Mouse (Mus musculus): ENCODE measurements around the gene Rcc1.
A peak's percentile ranks its signal among the peaks of the same experiment; 100 is the strongest.

The Rcc1 gene

GRCm38 (mm10) chr4:132353481-132353885 is at the start of gene Rcc1:
Gene Rcc1 (minus strand): TSS chr4:132353605.
- DNase-seq (ENCODE audit: extremely low read depth, low read depth) = peak; percentile 90

- no peak for DNase-seq (ENCODE audit: extremely low read depth, low read depth)
Measured at GRCm38 (mm10) chr4:132401016-132401415, 47.6 kb upstream of the Rcc1 start.

GRCm38 (mm10) chr4:132398863-132399262 is 45.5 kb upstream of the Rcc1 start:
- no peak for DNase-seq (ENCODE audit: extremely low read depth, low read depth)

GRCm38 (mm10) chr4:132398045-132398774 is 44.8 kb upstream of the Rcc1 start:
- peak; percentile 72 for DNase-seq (ENCODE audit: extremely low read depth, low read depth)

- DNase-seq (ENCODE audit: extremely low read depth, low read depth) = no peak
Measured at GRCm38 (mm10) chr4:132397120-132397519, 43.7 kb upstream of the Rcc1 start.

GRCm38 (mm10) chr4:132396251-132396650 is 42.8 kb upstream of the Rcc1 start:
- DNase-seq (ENCODE audit: extremely low read depth, low read depth) = no peak

GRCm38 (mm10) chr4:132391063-132391740 is 37.8 kb upstream of the Rcc1 start:
- peak; percentile 94 for DNase-seq (ENCODE audit: extremely low read depth, low read depth)

- DNase-seq (ENCODE audit: extremely low read depth, low read depth) = no peak
Measured at GRCm38 (mm10) chr4:132389302-132389701, 35.9 kb upstream of the Rcc1 start.

- no peak for DNase-seq (ENCODE audit: extremely low read depth, low read depth)
Measured at GRCm38 (mm10) chr4:132387617-132388016, 34.2 kb upstream of the Rcc1 start.

GRCm38 (mm10) chr4:132386846-132387245 is 33.4 kb upstream of the Rcc1 start:
- no peak for DNase-seq (ENCODE audit: extremely low read depth, low read depth)

- DNase-seq (ENCODE audit: extremely low read depth, low read depth) = no peak
Measured at GRCm38 (mm10) chr4:132385771-132386410, 32.5 kb upstream of the Rcc1 start.

GRCm38 (mm10) chr4:132383455-132383854 is 30.1 kb upstream of the Rcc1 start:
- DNase-seq (ENCODE audit: extremely low read depth, low read depth) = no peak

- DNase-seq (ENCODE audit: extremely low read depth, low read depth) = no peak
Measured at GRCm38 (mm10) chr4:132382296-132382695, 28.9 kb upstream of the Rcc1 start.

- DNase-seq (ENCODE audit: extremely low read depth, low read depth) = no peak
Measured at GRCm38 (mm10) chr4:132380965-132381616, 27.7 kb upstream of the Rcc1 start.

GRCm38 (mm10) chr4:132373820-132374219 is 20.4 kb upstream of the Rcc1 start:
- DNase-seq (ENCODE audit: extremely low read depth, low read depth) = no peak

- DNase-seq (ENCODE audit: extremely low read depth, low read depth) = no peak
Measured at GRCm38 (mm10) chr4:132369953-132370750, 16.7 kb upstream of the Rcc1 start.

- DNase-seq (ENCODE audit: extremely low read depth, low read depth) = no peak
Measured at GRCm38 (mm10) chr4:132367480-132368201, 14.2 kb upstream of the Rcc1 start.

- no peak for DNase-seq (ENCODE audit: extremely low read depth, low read depth)
Measured at GRCm38 (mm10) chr4:132365450-132366060, 12.2 kb upstream of the Rcc1 start.

GRCm38 (mm10) chr4:132363487-132363886 is 10.1 kb upstream of the Rcc1 start:
- DNase-seq (ENCODE audit: extremely low read depth, low read depth) = no peak

- DNase-seq (ENCODE audit: extremely low read depth, low read depth) = no peak
Measured at GRCm38 (mm10) chr4:132359510-132359909, 6.1 kb upstream of the Rcc1 start.

All from MEL-GATA-1-ER (cell line).